Mouse (Mus musculus) heart, postnatal 4 days (tissue): ENCODE measurements at regions not wholly inside any gene's neighbourhood (a gene's known extent, or its start where the extent isn't known, plus 50 kb on each side); places are given as distances from the start of the nearest gene placed in this dataset.
A peak's percentile ranks its signal among the peaks of the same experiment; 100 is the strongest.
"Not testable (repeated sequence)": the region's sequence is repeated elsewhere in the genome, so short reads cannot be mapped to it uniquely, and the experiment has no call there.

Experiments used
- DNase-seq: peaks from one replicate; pipeline ENCODE4 v3.0.0; 2021

DNA sequence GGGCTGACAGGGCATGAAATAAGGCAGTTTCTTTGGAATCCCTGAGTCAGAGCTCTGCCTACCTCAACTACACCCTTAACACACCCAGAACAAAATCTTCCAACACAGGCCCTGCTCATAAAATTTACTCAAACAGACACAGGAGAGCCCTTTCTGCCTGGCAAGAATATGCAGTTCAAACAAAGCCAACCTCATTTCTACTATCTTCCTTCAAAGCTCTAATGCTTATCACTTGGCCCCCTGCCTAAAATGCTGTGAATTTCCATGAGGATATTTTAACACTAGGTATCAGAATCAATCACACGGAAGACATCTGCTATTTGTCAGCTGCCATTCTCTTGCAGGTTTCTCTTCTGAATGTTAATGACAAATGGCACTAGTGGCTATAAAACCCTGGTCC lies 314.3 kb upstream of the Klf6 start:
- peak; percentile 40 for DNase-seq

DNA sequence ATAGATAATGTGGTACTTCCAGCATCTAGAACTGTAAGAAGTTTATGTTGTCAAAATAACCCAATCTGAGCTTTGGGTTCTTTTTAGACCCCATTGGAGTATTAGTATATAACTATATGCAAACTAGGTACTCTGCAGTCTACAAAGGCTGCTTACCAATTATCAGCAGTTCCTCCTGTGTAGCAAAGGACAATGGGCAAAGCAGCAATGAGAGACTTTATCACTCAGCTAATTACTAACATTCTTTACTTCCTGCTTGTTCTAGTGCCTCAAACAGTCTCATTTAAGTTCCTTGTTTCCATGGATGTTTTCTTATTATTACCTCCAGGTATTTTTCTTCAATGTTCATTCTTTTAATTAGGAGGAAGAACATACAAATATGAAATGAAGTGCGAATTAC lies 312.5 kb upstream of the Klf6 start:
- DNase-seq = no peak

DNA sequence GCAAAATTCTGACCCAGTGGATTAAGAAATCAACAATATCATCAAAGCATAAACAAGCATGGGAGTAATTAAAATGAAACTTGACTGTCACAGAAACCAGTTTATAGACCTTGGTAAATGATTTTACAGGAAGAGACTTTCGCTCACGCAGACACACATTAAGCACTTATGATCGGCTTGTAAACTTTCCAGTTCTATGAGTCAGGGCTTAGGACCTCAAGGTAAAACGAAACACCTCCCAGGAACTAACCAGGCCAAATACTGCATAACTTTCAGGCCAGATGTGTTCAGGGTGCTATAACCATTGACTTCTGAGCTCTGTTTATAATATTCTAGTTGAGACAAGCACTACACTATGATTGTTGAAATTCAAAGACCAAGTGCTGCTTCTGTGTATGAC lies 312.1 kb upstream of the Klf6 start:
- no peak for DNase-seq

DNA sequence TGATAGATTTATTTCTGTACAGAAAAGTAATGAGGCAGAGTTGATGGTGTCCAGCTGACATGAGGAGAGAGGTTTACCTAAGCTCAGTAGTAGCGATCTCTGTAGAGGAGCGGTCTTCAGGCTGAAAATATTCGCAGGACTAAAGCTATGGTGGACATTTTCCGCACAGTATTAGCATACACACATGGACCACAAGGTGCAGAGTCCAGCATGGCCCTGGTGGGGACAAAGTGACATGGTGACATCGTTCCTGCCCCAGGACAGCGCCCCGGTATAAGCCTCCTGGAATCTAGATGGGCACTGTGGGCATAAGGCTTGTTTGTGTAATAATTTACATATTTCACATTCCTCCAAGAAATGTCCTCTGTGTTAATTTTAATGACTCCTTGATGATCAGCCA lies 311.5 kb upstream of the Klf6 start:
- no peak for DNase-seq

DNA sequence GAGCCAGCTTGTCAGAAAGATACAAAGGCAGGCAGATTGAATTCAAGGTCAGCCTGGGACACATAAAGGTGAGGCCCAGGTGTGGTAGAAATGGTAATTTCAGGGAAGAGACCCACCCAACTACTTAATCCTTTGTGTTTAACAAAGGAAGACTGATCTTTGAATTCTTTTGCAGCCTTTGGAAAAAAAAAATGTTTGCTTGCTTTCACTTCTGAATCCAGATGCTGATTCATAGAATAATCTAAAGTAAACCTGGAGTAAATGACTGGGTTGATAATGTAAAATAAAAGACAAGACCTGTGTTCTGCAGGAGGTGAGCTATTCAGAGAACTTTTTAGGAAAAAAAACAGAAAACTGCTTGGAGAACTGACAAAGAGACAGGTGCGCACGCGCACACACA lies 310.9 kb upstream of the Klf6 start:
- no peak for DNase-seq

DNA sequence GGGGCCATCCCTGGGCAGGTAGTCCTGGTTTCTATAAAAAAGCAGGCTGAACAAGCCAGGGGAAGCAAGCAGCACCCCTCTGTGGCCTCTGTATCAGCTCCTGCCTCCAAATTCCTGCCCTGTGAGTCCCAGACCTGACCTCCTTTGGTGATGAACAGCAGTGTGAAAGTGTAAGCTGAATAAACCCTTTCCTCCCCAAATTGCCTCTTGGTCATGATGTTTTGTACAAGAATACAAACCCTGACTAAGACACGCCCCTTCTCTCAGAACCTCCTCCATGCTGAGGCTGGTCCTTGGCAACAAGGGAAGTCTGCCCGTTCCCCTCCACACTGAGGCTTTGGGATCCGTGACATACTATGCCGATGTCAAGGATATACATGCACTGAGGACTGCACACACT lies 310.2 kb upstream of the Klf6 start:
- no peak for DNase-seq

DNA sequence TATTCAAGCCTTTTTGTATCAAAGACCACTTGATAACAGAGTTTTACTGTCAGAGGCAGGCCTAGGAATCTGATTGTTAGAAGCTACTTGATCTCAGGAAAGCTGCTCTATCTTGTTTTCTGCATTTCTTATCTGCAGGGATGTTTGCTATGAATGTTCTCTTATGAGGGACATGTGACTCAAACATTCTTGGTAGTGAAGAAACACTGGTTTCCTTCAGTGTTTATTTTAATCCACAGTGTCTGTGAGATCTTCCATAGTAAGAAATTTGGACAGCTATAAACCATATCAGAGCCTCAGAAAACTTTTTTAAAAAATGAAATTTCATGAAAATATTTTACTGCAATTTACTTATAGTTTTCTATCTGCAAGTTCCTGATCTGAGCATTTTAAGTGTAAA lies 307.8 kb upstream of the Klf6 start:
- DNase-seq = no peak

DNA sequence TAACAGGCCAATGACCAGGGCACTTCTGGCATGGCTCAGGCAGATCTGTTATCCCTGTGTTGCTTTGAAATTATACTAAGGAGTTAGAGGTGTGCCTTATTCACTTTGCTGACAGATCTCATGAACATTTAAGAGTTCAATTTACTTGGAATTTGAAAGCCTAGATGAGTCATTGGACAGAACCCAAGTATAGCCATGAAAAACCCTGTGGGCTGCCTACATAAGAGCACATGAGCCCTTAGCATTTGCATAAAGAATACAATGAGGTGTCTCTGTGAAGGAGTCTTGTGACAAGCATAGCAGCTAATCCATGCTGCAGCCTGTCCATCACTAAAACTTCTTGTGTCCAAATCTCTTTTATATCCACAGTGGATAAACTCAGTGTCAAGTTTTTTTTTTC lies 303.2 kb upstream of the Klf6 start:
- no peak for DNase-seq

DNA sequence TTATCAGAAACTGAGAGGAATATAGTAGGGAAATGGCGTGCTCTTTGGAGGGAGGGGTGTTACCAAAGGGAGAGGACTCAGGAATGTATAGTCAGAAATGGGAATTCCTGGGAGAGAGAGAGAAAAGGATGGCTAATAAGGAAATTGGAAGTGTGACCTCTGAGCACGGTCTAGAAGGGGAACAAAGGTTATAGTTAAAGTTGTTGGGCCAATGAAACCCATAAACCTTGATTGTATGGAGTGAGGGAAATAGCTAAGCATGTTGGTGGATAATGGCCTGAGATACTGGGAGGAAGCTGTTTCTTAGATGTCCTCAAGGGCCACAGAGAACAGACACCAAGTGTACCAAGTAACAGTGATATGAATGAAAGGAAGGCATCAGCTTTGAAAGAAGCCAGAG lies 294.8 kb upstream of the Klf6 start:
- no peak for DNase-seq

DNA sequence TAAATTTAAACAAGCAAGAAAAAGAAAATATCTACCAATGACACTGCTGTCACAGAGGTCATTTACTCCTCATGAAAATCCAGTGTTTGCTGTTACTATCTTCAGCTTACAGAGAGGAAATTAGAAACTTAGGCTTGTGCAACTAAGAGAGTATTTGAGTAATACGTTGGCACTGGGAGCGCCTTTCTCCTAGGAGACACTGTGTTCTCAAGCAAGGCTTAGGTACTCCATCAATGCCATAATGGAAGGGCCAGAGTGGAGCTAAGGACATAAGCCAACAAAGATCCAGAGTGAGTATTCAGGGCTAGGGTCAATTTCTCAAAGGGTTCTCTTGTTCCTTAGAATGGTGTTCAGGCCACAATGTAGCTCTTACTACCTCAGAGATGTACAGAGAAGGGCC lies 294.4 kb upstream of the Klf6 start:
- DNase-seq = no peak

DNA sequence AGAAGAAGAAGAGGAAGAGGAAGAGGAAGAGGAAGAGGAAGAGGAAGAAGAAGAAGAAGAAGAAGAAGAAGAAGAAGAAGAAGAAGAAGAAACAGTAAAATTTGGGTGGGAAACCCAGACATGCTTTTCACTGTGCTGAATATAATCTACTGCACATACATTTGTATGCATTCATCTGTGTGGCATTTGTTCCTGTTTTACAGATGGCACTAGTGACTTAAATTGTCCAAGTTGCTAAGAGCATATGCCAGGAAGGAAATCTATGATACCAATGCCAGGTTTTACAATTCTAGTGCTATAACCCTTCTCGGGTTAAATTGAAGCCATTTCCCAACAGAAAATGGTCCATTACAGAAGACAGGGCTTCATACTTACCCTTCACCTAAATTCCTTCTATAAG lies 291.7 kb upstream of the Klf6 start:
- no peak for DNase-seq

DNA sequence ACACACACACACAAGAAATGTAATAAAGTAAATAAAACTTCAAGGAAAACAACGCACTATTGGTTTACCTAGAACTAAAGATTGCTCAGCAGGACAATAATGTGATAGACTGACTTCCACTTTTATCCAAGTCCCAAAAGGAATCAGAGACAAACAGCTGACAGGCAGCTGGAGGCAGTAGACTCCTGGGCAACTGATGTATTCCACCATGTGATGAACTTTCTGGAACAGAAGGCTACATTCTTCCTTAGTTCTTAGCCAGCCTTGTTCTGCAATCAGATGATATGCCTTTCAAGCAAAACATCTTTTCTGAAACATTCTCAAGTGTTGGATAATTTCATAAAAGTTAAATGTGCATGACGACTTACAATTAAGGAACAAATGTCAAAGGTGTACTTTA lies 290.9 kb upstream of the Klf6 start:
- no peak for DNase-seq

DNA sequence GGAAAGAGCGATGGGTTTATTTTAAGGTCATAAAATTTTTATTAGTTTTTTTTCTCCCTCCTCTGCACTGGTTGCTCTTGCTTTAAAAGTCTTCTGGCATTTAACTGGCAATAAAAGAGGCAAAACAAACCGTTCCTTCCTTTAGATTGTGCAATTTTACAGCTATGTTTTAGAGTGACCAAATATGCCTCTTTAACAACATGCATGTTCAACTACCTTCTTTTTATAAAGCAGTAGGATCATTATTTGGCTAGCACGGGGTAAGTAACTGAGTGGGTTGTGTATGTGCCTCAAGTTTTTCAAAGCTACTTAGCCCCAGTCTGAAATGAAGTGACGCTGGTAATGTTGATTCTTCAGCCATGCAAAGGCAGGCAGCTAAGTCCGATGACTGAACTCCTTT lies 284.7 kb upstream of the Klf6 start:
- no peak for DNase-seq

DNA sequence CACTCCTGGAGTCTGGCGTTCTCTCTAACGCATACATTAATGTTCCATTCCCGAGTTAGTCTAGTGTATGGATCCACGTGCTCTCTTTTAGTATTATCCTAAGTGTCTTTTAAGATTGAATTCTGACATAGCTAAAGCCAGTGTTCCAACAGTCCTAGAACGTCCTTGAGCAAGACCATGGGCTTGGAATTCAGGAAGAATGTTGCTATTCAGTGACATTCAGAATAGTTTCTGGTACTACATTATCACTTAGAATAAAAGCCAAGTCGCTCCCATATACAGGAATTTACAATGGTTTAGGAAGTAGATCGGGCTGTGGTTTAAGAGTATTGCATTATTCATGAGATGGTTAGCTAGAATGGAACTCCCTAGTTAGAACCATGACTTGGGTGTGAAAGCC lies 277.6 kb upstream of the Klf6 start:
- DNase-seq = not testable (repeated sequence)

DNA sequence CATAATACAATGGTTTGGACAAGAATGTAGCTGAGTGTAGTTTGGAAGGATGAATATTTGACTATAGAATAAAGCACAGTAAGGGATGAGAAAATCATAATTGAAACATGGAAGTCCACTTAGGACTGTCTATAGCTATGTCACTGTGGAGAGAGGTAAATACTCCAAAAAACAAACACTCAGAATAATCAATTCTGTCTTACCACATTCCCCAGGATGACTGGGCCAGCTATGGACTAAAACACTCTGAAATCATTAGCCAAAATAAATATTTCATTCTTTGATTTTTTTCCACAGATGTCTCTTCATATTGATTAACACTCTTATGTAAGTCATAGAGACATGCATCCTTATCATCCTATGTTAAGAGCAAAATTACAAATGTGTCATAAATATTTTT lies 274.1 kb upstream of the Klf6 start:
- DNase-seq = no peak

DNA sequence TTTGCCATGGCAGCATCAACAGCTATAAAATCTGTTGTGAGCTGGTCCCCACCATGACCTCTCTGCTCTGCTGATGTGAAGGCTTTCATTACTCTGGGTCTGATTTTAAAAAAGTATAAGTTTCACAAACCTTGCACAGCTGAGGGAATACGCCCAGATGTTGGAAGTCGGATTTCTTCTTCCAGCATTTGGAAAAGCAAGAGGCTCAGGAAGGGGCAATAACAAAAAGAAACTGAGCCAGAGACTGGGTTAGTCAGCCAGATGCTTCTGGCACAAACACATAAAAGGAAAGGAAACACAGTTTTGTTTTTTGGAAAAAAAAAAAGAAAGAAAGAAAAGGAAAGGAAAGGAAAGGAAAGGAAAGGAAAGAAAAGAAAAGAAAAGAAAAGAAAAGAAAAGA lies 270.0 kb upstream of the Klf6 start:
- no peak for DNase-seq

DNA sequence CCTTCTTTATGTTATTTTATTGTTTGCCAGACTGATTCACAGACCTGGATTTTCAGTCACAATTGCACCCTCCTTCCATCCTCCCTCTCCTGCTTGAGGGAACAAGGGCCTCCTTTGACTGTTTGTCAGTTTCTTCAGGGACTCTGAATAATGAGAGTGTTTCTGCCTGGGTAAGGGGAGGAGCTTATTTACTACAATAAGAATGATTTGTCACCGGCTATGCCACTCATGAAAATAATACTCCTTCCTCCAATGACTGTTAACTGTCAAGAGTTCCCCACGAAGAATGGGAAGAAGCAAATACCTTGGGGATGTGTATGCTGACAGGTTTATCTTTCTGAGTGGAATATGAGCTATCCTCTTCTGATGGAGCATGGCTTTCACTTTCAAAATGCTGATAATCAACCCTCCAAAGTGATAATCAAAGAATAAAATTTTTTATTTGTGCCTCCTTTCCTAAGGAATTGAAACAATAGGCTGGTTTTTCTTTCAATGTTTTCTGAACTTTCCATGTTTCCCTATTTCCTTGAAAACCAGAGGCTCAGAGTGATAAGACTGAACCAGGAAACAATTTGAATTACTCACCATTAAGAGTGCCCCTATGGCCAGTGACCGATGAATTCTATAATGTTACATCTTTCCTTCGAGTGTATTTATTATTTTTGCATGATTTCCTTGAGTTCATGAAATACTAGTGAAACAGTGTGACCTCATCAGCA lies 269.3 kb upstream of the Klf6 start:
- no peak for DNase-seq

DNA sequence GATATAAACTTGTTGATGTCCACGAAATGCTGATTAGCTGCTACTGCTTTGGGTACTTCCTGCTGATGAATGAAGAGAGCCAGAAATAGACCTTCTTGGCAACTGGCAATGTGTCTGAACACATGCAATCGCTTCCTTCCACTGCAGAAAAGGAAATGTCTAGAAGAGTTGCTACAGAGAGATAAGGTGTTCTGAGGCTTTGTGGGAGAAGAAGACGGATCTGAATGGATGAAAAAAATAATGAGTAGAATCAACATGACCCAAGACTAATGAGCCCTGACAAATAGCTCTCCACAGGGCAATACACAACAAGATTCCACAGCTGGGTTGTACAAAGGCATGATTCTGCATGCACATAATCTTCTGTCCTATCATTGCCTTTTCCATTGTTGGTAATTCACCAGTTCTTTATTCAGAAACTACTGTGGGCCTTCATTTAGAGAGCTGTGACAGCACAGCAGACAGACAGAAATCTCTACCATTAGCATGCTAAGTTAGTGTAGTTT lies 268.7 kb upstream of the Klf6 start:
- DNase-seq = peak; percentile 21

DNA sequence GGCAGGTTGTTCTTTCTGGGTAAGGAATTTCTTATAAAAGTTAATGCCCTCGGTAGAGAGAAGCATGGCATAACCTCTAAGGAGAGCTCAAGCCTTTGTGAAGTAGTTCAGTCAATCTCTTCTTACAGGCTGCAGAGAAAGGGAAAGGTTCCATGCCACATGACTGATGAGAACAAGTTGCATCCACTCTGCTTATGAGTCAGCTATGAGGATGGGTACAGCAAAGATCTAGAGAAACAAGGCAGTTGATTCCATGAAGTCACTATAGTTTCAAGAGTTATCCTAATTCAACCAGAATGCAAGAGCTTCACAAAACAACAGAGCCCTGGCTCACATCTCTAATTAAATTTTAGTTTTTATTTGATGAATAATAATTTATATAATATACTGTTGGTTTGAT lies 259.6 kb upstream of the Klf6 start:
- no peak for DNase-seq

DNA sequence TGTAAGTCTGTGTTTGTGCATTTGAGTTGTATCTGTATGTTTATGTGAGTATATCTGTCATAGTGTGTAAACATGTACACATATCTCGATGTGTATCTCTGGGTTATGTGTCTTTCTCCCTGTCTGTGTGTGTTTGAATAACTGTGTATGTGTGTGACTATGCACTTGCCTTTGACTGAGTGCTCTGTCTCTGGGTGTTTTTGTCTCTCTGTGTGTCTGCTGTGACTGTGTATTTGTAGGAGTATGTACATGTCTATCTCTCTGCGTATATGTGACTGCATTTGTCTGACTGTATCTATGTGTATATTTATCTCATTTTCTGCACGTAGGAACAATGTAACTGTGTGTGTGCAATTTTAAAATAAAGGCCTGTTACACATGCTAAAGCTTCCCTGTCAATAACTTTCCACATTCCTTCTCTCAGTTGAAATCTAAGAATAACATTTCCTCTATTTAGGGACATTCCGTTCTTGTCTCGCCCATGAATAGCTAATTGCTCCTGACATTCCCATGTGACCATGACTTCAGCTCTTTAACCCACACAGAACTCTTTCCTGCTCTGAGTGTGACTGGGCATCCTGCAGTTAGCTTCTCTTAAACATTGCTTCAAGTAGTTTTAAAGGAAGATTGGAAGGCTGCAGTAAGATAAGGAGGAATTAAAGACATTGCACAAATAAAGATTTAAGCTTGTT lies 257.2 kb upstream of the Klf6 start:
- peak; percentile 37 for DNase-seq

DNA sequence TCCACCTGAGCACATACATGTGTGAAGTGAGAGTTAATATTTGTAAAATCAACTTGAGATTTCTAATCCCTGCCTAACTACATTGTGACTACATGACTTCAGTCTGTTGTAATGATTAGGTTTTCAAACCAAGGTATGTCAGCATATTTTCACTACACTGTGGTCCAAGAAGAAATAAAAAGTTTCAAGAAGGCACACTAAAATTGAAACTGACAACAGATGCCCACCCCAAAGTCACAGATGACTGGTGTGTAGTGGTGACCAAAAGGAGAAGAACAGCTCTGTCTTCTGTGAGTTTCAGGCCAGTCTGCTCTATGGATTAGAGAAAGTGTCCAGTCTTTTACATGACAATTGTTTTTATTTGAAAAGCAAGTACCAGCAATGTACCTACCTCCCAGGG lies 255.9 kb upstream of the Klf6 start:
- no peak for DNase-seq

DNA sequence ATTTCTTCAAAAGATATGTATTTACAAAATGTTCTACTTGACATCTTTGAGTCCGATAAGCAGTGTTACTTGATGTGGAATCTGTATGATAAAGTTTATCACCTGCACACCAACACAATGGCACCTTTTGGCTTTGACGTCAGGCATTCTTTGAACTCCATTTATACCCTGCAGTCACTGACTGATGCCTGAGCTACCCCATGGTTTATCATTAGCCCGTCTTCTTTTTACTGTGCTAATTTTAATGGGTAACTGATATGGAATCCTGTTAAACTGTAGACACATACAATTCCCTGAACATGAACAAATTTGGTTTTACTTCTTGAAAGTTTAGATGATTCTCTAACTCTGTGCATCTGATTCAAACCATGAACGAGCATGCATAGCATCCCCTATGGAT lies 253.8 kb upstream of the Klf6 start:
- DNase-seq = no peak

DNA sequence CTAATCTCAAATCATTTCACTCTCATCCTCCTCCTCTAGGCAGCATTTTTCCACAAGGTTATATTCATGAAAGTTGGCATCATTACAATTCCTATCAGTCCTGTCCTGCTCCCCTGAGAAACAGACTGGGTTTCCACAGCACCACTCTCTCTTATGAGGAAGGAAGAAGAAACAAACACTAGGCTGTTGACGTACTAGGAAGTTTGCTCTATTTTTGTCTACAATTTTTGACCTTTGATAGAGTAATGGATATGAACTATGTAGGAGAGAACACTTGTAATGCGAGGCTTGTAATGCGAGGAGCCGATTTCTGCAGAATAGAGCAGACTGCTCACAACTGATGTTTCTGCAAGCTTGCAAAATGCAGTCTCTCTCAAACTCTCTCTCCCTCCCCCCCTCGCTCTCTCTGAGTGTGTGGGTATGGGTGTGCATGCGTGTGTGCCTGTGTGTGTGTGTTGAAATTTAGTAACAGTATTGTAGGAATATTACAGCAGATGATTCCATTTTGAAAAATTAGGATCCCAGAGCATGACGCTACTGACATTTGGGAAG lies 247.0 kb upstream of the Klf6 start:
- DNase-seq = peak; percentile 8

DNA sequence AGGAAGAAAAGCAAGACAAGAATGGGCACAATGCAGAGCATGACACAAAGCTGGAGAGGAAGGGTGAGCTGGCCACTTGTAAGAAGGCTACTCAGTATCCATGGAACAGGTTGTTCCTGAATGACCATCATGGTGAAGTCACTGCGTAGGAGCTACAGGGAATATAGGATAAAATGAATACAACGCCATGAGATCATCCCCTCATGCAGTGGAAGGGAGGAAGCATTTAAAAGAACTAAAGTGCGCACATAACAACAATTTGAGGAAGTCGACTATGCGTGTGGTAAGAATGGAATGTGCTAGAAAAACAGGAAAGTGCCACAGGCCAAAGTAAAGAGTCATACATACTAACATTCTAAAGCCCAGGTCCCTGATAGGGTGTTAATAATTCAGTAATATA lies 246.4 kb upstream of the Klf6 start:
- no peak for DNase-seq
